Mouse (Mus musculus) liver (tissue): ENCODE measurements around the gene Yars.

Source experiments
- DNase-seq: peaks from one replicate; pipeline ENCODE4 v3.0.0-alpha.2; 2020; ENCODE audit warnings: mixed read lengths

Yars gene

DNA sequence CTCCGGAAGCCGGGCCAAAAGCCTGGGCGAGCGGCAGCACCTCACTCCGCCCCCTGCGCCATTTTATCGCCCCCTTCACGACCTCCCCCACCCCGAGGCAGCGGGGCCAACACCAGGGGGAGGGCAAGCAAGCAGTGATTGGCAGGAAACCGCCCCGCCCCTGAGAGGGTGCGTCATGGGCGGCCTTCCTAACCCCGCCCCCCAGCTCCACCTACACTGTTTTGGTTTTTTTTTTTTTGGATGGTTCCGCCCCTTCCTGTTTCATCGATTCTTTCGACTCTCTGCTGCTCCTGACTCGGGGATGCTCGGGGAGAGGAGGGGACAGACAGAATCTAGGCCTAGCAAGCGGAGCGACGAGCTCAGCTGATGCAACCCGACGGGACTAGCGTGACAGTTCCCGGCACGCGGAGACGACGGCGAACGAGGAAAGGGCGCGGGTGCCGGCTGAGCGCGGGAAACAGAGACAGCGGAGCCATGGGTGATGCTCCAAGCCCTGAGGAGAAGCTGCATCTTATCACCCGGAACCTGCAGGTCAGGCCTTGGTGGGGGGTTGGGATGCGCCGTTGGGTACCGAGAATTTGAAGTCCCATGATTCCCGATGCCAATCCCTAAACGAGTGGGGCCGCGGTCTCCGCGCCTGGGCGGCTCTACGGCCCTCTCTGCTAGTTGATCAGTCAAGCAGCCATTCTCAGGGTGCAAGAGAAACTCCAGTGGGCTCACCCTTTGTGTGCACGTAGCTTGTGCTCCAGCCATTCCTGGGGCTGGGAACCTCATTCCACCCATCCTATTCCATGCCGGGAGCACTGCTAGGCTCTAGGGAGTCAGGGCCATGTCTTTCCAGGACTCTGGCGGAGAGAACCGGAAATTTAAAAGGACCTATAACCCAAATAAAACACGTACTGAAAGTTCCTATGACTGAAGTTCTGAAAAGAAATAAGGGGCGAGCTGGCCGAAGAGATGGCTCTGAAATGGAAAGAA lies at the start of gene Yars, which contains the start of gene S100pbp:
Gene Yars (plus strand): TSS at position 219 of the 978 bp plus-strand sequence.
Gene S100pbp (minus strand): TSS at position 186 of the 978 bp plus-strand sequence.
- DNase-seq, result peak; percentile 98

DNA sequence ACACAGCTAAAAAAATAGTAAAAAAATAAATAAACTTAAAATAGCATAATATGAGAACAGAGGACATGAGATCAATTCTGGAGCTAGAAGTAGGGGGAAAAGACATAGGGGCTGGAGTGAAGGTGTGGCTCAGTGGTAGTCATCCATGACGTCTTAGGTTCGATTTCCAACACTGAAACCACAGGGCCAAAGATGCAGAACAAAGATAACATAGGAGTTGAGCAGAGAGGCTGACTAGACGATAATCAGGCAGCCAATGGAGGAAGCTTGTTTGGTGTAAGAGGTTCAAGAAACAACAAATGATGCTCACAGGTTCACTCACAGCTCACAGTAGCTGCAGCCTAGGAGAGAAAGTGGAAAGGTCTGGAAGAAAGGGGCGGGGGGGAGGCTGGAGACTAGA lies 48.8 kb upstream of the Yars start:
- no peak for DNase-seq

DNA sequence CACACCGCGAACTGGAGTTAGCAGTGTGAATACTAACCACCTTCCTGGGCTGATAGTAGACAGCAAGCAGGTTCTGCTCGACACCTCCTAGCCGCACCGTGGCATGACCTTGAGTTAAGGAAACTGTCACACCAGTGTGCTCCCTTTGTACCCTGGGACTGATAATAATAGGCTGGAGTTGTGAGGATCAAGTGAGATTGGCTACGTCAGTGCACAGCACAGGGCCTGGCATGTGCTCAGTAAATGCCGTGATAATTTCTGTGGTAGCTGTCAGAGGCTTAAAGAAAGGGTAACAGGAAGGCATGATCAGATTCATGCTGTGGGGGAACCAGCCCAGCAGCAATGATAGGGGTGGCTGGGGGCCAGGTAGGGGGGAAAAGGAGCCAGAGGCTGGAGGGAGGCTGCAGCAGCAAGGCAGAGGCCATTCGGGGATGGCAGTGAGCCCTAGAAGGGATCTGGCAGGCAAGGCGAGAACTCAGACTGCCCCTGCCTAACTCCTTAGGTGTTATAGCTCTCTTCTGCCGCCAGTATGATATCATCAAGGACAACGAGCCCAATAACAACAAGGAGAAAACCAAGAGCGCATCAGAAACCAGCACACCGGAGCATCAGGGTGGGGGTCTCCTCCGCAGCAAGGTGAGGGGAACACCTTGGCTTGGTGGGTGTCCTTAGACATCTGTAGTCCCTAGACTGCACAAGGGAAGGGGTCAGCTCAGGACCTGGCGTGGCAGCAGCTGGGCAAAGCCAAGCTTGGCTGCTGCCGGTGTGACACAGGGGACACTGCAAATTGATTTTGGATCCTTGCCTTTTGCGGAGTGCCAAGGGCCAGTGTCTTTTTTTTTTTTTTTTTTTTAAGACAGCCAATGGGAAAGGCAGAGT lies 47.8 kb upstream of the Yars start:
- peak; percentile 39 for DNase-seq

DNA sequence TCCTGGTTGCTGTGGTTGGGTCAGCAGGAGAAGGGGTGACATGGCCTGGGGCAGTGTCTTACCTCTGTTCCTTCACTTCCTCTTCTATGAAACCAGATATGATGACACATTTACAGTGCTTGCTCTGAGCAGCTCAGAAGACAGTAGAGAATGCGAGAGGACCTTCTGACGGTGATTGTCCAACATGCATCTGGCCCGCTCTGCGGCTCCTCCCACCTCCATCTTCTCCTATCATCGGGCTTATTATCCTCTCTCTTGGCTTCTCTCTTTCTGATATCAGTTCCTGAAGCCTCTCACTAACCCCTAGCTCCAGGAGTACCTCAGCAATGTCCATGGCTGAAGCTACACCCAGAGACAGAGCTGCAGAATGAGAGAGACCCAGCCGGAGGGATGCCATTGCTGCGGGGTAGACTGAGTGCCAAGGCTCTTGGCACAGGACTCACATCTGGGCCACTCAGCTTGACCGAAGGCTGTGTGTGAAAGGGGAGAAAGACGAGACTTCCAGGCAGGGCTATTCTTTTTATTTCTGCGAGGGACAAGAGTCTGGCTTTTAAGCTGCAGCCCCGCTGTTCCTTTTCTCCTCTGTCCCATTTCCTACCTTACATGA lies 47.0 kb upstream of the Yars start:
- no peak for DNase-seq

DNA sequence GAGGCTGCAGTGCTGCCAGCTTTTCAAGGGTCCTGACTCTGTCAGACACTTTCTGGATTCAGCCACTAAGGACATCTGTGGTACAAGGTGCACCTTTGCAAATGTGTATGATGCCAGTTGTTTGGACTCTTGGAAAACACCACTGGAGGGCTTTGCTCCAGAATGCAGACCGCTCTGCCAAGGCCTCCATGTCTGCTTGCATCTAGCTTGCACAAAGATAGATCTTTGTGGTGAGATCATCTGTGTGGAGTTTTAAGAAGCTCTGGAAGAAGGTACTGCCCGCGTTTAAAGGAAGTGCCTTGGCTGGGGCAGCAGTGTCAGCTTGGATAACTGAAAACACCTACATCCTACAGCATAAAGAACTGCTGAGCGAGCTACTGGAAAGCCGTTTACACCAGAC lies 46.1 kb upstream of the Yars start:
- no peak for DNase-seq

DNA sequence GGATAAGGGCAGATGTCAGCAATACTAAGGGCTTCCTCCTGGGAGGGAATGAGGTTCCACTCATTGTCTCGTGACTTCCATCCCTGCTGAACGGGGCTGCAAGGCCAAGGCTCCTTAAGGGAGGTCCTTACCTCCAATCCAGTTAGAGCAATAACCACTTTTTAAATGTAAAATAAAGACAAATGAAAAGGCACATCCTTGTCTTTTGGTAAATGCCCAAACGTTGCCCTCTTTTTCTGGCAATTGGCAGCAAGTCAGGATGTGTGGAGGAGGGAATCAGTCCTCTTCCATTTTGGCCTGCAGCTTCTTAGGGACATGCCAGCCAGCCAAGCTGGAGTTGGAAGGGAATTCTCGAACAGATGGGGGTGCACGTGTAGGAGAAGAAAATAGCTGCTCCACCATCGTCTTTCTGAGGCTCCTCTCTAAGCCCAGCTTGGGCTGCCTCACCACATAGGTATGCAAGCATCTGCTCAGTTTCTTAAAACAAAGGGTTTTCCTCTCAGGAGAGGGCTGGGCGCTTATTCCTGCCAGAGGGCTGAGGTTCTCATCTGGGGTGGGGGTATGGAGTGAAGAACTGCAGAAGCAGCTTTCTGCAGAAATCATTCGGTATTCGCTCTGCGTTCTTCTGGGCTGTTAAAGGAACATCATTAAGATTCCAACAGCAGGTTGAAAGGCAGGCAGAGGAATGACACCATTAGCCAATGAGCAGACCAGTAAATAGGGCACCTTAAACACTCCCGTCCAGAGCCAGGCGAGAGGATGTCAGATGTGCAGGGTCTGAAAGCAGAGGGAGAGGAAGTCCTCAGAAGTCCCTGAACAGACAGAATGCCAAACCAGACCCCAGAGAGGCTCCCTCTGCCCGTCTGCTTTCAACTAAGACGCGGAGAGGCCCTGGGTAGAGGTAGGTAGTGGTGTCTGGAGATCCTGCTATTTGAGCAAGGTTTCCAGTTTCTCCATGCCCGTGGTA lies 44.9 kb upstream of the Yars start:
- DNase-seq, result no peak

DNA sequence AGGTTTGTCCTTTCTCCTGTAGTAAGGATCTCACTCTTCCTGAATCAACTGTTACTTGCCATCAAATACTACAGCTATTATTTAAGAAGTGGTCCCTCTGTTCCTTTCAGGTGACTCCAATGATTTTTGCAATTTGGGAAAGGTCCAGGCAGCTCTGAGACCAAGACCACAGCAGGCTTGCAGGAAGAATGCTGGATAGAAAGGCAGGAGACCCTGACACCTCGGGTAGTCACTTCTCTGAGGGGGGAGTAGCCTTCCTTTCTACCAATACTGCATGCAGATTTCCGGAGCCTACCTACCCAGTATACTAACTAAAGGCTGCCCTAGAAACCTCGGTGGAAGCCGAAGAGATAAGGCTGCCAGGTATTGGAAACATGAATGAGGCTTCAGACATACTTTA lies 44.1 kb upstream of the Yars start:
- DNase-seq, result no peak

DNA sequence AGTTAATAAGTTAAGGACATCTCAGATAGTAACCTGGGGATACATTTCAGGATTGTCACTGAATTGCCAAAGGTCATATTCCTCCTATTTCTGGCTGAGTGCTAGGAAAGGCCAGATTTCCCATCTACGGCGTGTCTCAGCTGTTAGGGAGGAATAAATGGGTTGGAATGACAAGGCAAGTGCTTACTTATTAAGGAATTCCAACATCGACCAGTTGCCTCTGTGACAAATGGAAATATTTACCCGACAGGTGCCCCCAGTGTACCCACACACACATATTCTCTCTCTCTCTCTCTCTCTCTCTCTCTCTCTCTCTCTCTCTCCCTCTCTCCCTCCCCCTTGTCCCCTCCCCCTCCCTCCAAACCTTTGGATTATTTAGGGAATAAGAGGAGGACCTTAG lies 43.6 kb upstream of the Yars start:
- DNase-seq, result no peak

DNA sequence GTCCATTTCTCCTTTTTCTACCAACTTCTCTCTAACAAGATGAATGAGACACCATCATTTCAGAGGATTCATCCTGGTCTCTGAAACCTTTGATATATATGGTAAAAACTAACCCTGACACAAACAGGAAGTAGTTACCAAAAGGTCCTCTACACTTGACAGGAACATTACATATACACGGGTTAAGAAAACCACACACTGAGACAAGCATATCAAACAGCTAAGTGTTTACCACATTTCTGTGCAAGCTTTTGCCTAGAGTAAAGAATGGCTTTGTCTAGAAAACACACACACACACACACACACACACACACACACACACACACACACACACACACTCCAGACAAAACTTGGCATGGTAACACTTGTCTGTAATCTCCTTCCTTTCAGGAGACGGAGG lies 43.2 kb upstream of the Yars start:
- DNase-seq, result no peak

DNA sequence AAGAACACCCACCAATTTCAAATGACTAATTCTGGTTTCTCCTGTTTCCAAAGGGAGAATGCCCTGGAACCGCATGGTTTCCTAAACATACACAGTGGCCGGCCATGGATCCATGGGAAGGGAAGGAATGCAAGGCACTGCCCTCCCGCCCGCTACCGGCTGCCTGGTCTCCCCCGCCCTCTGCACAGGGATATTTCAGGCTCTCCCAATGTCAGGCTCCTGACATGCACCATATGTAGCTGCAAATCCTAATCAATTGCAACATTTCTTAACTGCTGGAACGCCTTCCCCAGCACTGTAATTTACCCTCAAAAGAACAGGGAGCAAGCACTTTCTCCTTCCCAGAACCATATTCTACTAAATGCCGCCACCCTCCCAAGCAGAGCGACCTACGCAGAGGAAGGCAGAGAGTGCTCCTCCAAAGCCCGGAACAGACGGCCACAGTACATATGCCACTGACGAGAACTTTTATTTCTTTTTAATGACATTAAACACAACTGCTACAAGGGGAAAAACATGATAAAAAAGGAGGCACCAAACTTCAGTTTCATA lies 41.9 kb upstream of the Yars start:
- DNase-seq, result no peak

DNA sequence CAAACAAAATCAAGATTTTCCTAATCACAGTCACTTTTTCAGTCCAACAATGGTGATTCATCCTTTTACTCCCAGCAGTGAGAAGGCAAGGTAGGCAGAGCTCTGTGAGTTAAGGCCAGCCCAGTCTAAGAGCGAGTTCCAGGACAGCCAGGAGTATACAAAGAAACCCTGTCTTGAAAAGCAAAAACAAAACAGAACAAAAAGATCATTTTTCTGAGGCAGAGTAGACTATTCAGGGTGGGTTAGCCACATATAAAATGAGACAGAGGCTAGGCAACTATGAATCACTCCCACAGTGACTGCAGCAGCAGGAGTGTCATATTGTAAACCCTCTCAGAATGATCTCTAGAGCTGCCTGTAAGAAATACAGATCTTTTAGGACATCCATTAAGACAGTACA lies 40.2 kb upstream of the Yars start:
- no peak for DNase-seq

DNA sequence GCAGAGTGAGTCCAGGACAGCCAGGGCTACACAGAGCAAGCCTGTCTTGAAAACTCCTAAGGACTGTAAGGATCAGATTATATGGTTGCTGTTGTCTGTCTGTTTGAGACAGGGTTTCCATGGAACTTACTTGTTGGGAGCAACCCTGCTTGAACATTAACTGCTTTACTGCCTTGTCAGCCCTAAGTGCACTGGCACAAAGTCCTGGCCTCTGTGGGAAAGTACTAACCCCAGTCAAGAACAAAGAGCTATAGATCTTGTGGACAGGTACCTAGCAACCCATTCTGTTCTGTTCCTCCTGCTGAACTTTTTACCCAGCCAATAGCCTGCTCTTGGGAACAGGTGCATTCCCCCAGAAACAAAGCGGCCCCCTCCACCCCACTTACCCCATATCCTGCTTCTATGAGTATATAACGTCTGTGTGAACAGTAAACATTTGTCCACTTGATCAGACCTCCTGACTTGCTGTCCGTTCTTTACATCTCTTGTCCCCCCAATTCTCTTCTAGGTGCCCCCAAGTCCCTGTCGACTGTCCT lies 38.2 kb upstream of the Yars start:
- DNase-seq, result no peak

DNA sequence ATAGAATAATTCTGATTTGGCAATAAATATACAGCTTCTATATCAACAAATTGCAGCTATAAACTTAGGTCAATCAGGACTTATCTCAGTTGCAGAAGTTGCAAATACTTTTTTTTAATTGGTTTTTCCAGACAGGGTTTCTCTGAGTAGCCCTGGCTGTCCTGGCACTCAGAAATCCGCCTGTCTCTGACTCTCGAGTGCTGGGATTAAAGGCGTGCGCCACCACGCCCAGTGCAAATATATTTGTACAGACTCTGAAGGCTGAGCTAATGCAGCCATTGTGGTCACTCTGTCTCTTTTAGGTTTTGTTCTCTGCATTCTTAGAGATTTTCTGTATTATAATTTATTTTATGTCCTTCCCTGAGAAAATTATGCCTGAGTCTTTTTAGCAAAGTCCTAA lies 32.0 kb upstream of the Yars start:
- no peak for DNase-seq

DNA sequence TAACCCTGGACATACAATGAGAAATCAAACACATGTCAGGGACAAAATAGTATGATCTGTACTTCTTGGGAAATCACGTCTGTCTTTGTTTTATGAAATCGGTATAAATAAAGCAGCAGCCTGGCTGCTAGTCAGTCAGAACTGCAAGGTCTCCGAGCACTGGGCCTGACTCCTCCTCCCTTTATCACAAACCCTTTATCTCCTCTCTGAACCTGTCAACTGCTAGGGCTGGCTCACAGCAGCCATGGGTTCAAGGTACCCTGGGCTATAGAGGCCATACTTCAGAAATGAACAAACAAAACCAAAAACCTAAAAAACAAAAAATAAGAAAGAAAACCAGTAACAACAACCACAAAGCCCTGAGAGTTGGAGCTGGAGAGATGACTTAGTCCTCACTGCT lies 31.0 kb upstream of the Yars start:
- peak; percentile 64 for DNase-seq

DNA sequence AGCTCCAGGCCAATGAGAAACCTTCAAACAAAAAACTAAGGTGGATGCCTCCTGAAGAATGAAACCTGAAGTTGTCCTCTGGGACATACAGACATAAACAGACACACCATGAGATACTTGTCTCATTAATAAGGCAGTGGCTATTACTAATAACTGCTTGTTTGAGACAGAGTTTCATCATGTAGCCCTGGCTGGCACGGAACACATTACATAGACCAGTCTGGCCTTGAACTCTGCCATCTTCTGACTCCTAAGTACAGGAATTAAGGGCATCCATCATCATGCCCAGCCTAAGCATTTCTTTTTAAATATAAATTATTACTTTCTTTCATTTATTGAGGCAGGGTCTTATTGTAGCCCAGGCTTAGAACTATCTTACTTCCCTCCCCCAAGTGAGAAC lies 28.5 kb upstream of the Yars start:
- DNase-seq, result no peak

DNA sequence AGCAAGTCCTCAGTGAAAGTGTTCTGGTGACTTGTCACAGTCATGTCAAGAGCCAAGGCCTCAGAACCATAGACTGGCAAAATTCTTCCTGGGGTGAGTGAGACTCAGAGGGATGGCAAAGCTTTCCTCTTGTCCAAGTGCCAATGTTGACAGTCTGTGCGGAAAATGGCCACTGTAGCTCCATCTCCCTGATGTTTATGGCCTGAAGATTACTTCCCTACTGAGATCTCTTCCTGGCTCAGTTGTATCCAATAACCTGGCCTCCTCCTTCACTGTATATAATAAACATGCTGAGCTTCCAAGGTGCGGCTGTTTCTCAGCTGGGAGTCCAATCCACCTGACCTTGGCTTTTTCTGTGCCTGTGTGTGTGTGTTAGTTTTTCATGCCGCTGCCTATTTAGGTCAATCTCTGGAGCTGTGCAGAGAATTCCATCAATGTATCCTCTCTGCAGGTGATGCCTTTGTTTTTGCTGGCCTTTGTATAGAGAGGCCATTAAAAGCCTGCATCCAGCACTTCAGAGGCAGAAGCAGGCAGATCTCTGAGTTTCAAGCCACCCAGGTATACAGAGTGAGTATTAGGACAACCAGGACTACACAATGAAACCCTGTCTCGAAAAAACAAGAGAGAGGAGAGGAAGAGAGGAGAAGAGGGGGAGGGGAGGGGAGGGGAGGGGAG lies 27.8 kb upstream of the Yars start:
- no peak for DNase-seq

DNA sequence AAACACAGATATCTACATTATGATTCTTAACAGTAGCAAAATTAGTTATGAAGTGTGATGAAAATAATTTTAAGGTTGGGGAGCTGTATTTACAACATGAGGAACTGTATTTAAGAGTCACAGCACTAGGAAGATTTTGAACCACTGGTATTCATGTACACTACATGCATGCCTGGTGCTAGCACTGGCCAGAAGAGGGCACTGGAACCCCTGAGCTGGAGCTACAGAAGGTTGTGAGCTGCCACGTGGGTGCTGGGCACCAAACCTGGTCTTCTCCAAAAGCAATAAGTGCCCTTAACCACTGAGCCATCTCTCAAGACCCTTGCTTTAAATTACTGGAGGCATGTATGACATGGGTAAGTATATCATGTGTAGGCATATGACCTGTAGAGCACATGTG lies 17.0 kb upstream of the Yars start:
- DNase-seq, result no peak

DNA sequence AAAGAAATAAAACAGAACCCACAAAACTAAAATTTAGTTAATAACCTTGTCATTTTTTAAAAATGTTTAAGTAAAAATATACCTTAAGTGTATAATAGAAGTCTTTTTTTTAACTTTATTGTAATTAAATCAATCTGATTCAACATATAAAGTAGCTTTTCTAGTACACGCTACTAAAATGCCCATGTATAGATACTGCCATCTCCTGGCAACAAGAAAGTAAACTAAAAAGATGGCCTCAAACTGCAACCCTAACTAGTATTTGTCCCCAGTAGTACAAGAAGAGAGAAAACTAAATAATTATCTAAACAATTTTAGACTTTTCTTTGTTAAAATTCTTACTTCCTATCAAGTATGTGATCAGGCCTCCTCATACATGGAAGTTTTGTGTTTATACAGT lies 10.0 kb upstream of the Yars start:
- no peak for DNase-seq

DNA sequence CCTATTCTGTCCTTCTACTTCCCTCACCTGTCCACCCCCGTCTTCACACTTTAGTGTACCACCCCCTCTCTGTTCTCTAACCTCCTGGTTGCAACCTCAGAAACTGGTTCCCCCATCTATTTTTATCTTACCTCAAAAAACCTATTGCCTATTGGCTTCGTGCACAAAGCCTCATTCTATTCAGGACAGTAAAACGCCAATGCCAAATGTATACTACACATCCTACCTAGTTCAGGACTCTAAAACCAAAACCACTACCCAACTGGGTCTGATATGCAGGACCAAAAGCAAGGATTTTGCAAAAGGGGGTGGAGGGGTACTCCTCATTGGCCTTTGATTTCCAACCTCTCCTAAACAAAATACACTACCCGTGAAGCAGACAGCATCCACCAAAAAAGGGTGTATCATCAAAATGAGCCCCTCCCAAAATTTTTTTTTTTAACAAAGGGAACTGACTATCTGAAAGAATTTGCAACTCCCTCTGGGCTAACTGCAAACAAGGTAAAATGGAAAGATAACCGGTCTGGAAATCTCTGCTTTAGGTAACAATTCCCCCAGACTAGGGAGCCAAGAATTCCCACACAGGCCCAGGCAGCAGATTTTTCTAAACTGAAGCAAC lies 1.4 kb upstream of the Yars start:
- no peak for DNase-seq

DNA sequence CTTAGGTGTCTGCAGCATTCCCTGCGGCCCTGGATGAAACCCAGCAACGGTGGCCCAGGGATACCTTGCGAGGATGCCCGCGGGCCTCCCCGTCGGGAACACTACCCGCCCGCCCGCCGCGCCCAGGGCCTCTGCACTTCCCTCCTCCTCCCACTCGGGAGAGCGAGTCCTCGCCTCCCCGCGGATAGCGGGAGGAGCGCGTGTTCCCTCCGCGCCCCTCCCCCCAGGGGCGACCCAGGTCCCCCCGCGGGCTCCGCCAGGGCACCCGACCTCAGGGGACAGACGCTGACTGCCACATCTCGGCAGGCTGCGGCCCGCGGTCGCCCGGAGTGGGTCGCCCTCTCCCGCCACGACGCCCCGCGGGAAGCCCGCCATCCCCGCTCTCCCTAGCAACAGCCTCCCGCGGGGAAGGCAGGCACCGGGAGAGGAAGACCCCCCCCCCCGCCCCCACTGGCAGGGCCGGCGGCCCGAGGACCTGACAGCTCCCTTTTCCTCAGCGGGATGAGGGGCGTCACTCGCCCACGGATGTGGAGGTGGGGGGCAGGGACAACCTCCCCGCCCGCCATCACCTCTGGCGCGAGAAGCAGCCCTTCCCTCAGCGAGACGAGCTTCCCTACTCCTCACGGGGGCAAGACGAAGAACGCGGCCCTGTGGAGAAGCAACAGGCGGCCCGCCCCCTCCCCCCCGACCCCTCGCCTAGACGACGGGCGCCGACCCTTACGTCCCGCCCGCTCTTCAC lies 588 bp upstream of the Yars start:
- peak; percentile 80 for DNase-seq
